Mouse (Mus musculus) CH12.LX (cell line): Measurements from ENCODE around the gene Fmn2. TPM values are rescaled to one million over a fixed set of nuclear protein-coding genes. Genes with fewer than 3 reads are reported as not detected.

Source experiments
- DNase-seq: peaks from one replicate; pipeline ENCODE4 v3.0.0-alpha.2; 2013; ENCODE audit errors: extremely low read depth
- H3K27ac ChIP-seq: 2 replicates; pipeline ENCODE4 v1.5.1; 2012; ENCODE audit warnings: low read depth, mild to moderate bottlenecking, control low read depth, moderate library complexity; ENCODE audit not compliant: insufficient read depth
- H3K27me3 ChIP-seq: replicated peaks from 2 replicates; pipeline ENCODE3; 2012; ENCODE audit warnings: inconsistent platforms
- H3K36me3 ChIP-seq, 2 experiments: replicated peaks in 1 of 2; 2 replicates each; pipeline versions ENCODE3 to v1.6.1; 2012; ENCODE audit warnings: inconsistent platforms in 1 of 2, low read length in 1 of 2, mild to moderate bottlenecking in 1 of 2, mixed read lengths in 1 of 2, moderate library complexity in 1 of 2; ENCODE audit not compliant: control insufficient read depth in 1 of 2, insufficient read depth in 1 of 2
- H3K4me1 ChIP-seq, 2 experiments: 2 replicates each; pipeline ENCODE4 v1.6.1; 2012; ENCODE audit warnings: inconsistent platforms in 1 of 2, moderate library complexity in 1 of 2; ENCODE audit not compliant: insufficient read depth in 2 of 2, control insufficient read depth in 1 of 2
- H3K4me2 ChIP-seq: 2 replicates; pipeline ENCODE4 v1.6.1; 2012; ENCODE audit warnings: low read depth, mild to moderate bottlenecking, control low read depth; ENCODE audit not compliant: poor library complexity, insufficient read depth, severe bottlenecking
- H3K4me3 ChIP-seq, 3 experiments: fragments of 150-350 bp in 1 of 3; sonication (generic) in 1 of 3; replicated peaks in 1 of 3; 2 replicates each; pipeline versions ENCODE3 to v1.5.1; 2011 to 2012; ENCODE audit warnings: low read depth in 2 of 3, low read length in 2 of 3, mild to moderate bottlenecking in 2 of 3, moderate library complexity in 2 of 3, control low read depth in 1 of 3, improper control_type of control experiment in 1 of 3, inconsistent platforms in 1 of 3, mixed read lengths in 1 of 3; ENCODE audit not compliant: poor library complexity in 1 of 3
- H3K79me2 ChIP-seq: replicated peaks from 2 replicates; pipeline ENCODE4 v1.6.1; 2012; ENCODE audit warnings: mild to moderate bottlenecking, moderate library complexity; ENCODE audit not compliant: control insufficient read depth, poor library complexity, insufficient read depth, severe bottlenecking; ENCODE audit errors: extremely low read depth
- H3K9ac ChIP-seq: 2 replicates; pipeline ENCODE4 v1.6.1; 2012; ENCODE audit warnings: low read depth, mild to moderate bottlenecking, control low read depth, moderate library complexity; ENCODE audit not compliant: insufficient read depth
- H3K9me3 ChIP-seq: replicated peaks from 2 replicates; pipeline ENCODE3; 2012; ENCODE audit warnings: low read length, inconsistent platforms, mixed read lengths
- CHD1 ChIP-seq: IDR thresholded peaks from 2 replicates; pipeline ENCODE4 v1.6.1; 2012; ENCODE audit warnings: low read depth, low read length, improper control_type of control experiment, inconsistent platforms
- CTCF ChIP-seq, 2 experiments: IDR thresholded peaks in 1 of 2; conservative IDR thresholded peaks in 1 of 2; 2 replicates each; pipeline ENCODE4 v1.5.1; 2011 to 2012; ENCODE audit warnings: low read depth in 2 of 2, low read length in 2 of 2, improper control_type of control experiment in 1 of 2, inconsistent platforms in 1 of 2, mild to moderate bottlenecking in 1 of 2, moderate library complexity in 1 of 2
- E2F4 ChIP-seq: IDR thresholded peaks from 2 replicates; pipeline ENCODE4 v1.6.1; 2011; ENCODE audit warnings: low read depth, low read length, improper control_type of control experiment; ENCODE audit not compliant: insufficient replicate concordance
- EP300 ChIP-seq: IDR thresholded peaks from 2 replicates; pipeline ENCODE4 v1.6.1; 2011; ENCODE audit warnings: low read length, improper control_type of control experiment
- ETS1 ChIP-seq: conservative IDR thresholded peaks from 2 replicates; pipeline ENCODE4 v1.6.1; 2012; ENCODE audit warnings: low read depth, mild to moderate bottlenecking, inconsistent platforms, low read length, improper control_type of control experiment, moderate library complexity
- GABPA ChIP-seq: IDR thresholded peaks from 2 replicates; pipeline ENCODE4 v1.6.1; 2012; ENCODE audit warnings: low read depth, low read length, improper control_type of control experiment, inconsistent platforms; ENCODE audit not compliant: insufficient replicate concordance
- JUN ChIP-seq: IDR thresholded peaks from 2 replicates; pipeline ENCODE4 v1.6.1; 2011; ENCODE audit warnings: low read depth, mild to moderate bottlenecking, low read length, improper control_type of control experiment, moderate library complexity; ENCODE audit not compliant: insufficient read depth
- MAFK ChIP-seq: IDR thresholded peaks from 2 replicates; pipeline ENCODE4 v1.6.1; 2011; ENCODE audit warnings: low read length, improper control_type of control experiment; ENCODE audit not compliant: insufficient replicate concordance
- MAZ ChIP-seq: IDR thresholded peaks from 2 replicates; pipeline ENCODE4 v1.6.1; 2012; ENCODE audit warnings: low read depth, mild to moderate bottlenecking, inconsistent platforms, low read length, improper control_type of control experiment, moderate library complexity
- MEF2A ChIP-seq: IDR thresholded peaks from 2 replicates; pipeline ENCODE4 v1.6.1; 2014; ENCODE audit warnings: low read depth, mild to moderate bottlenecking, inconsistent platforms, low read length, improper control_type of control experiment, borderline replicate concordance
- MXI1 ChIP-seq: IDR thresholded peaks from 2 replicates; pipeline ENCODE4 v1.6.1; 2011; ENCODE audit warnings: mild to moderate bottlenecking, low read depth, low read length, improper control_type of control experiment
- NRF1 ChIP-seq: IDR thresholded peaks from 2 replicates; pipeline ENCODE4 v1.6.1; 2014; ENCODE audit warnings: low read depth, mild to moderate bottlenecking, inconsistent platforms, low read length, improper control_type of control experiment, moderate library complexity
- POLR2AphosphoS2 ChIP-seq: IDR thresholded peaks from 2 replicates; pipeline ENCODE4 v1.6.1; 2011; ENCODE audit warnings: low read depth, low read length, improper control_type of control experiment
- RAD21 ChIP-seq: IDR thresholded peaks from 2 replicates; pipeline ENCODE4 v1.6.1; 2011; ENCODE audit warnings: low read depth, mild to moderate bottlenecking, low read length, improper control_type of control experiment, moderate library complexity
- RCOR1 ChIP-seq: conservative IDR thresholded peaks from 2 replicates; pipeline ENCODE4 v1.6.1; 2012; ENCODE audit warnings: low read depth, mild to moderate bottlenecking, inconsistent platforms, low read length, improper control_type of control experiment
- SIN3A ChIP-seq: IDR thresholded peaks from 2 replicates; pipeline ENCODE4 v1.6.1; 2012; ENCODE audit warnings: low read length, improper control_type of control experiment, inconsistent platforms
- SMC3 ChIP-seq: IDR thresholded peaks from 2 replicates; pipeline ENCODE4 v1.6.1; 2011; ENCODE audit warnings: low read depth, low read length, improper control_type of control experiment
- TBP ChIP-seq: conservative IDR thresholded peaks from 2 replicates; pipeline ENCODE4 v1.6.1; 2011; ENCODE audit warnings: low read depth, low read length, improper control_type of control experiment
- TCF12 ChIP-seq: IDR thresholded peaks from 2 replicates; pipeline ENCODE4 v1.6.1; 2014; ENCODE audit warnings: low read depth, mild to moderate bottlenecking, inconsistent platforms, low read length, improper control_type of control experiment
- USF1 ChIP-seq: IDR thresholded peaks from 2 replicates; pipeline ENCODE4 v1.6.1; 2014; ENCODE audit warnings: low read depth, mild to moderate bottlenecking, inconsistent platforms, low read length, improper control_type of control experiment
- USF2 ChIP-seq: conservative IDR thresholded peaks from 2 replicates; pipeline ENCODE4 v1.6.1; 2011; ENCODE audit warnings: low read depth, low read length, improper control_type of control experiment
- ZMIZ1 ChIP-seq: IDR thresholded peaks from 2 replicates; pipeline ENCODE4 v1.6.1; 2012; ENCODE audit warnings: low read depth, mild to moderate bottlenecking, inconsistent platforms, low read length, improper control_type of control experiment
- ZNF384 ChIP-seq: IDR thresholded peaks from 2 replicates; pipeline ENCODE4 v1.6.1; 2012; ENCODE audit warnings: low read depth, low read length, improper control_type of control experiment, inconsistent platforms
- dilution Hi-C: fragments of 300-500 bp; cut with MboI; formaldehyde crosslinking; loops from 2 replicates; pipeline ENCODE4 v1.14.3; 2020; ENCODE audit warnings: low sequenced_read_pairs; ENCODE audit not compliant: extremely low pct_unique_long_range_greater_than_20kb, extremely low pct_ligation_motif_present
- in situ Hi-C: fragments of 300-500 bp; cut with MboI; formaldehyde crosslinking; loops from 3 replicates; pipeline ENCODE4 v1.14.3; 2019; ENCODE audit warnings: low sequenced_read_pairs, low pct_ligation_motif_present, low pct_unique_long_range_greater_than_20kb, mixed read lengths
- polyA plus RNA-seq: library from polyadenylated mRNA; unstranded; fragments of >175 nt; gene quantifications from 2 replicates; pipeline ENCODE4 v1.2.1, GENCODE M21; 2012; ENCODE audit warnings: low read depth; ENCODE audit not compliant: insufficient read length
- total RNA-seq, 2 experiments: library from RNA; depleted of rRNA; stranded (reverse); fragments of 300-350 nt in 1 of 2; fragments of >200 nt in 1 of 2; gene quantifications; 2 replicates each; pipeline ENCODE4 v1.2.3; 2012 to 2014

The Fmn2 gene
- total and polyA plus RNA-seq, 3 experiments, result 0.25 to 1.6 (median 0.51) TPM

- TF ChIP-seq RAD21, result peak; percentile 77
- TF ChIP-seq SMC3, result peak; percentile 55
- TF ChIP-seq TBP, result no peak
- peak; percentile 79 to 90 for TF ChIP-seq CTCF (conservative IDR thresholded peaks at IDR 0.05 in 1 of 2, IDR thresholded peaks at IDR 0.05 in 1 of 2; ENCODE audit: low read depth in 2 of 2, low read length in 2 of 2)
- TF ChIP-seq, all 38 proteins: peak for 3
- Histone ChIP-seq H3K4me1 (no peaks in the 10 kb centered on the region), H3K9ac (no peak overlapping the region), H3K27me3 (no peaks in the 10 kb centered on the region), H3K9me3 (no peaks in the 10 kb centered on the region), H3K36me3 (no peaks in the 10 kb centered on the region), H3K27ac (no peak overlapping the region), H3K4me3 (no peak overlapping the region), H3K4me2 (no peak overlapping the region), H3K79me2 (no peaks in the 10 kb centered on the region)
- peak; percentile 58 for DNase-seq
- dilution Hi-C loops, result no loop called here
- in situ Hi-C loops, result no loop called here
Observed at GRCm38 (mm10) chr1:174594989-174595388, 93.4 kb downstream of the Fmn2 start.

GRCm38 (mm10) chr1:174597495-174597894 is 95.9 kb downstream of the Fmn2 start:
- in situ Hi-C loops (no loop called here), dilution Hi-C loops (no loop called here)
- Histone ChIP-seq H3K4me3 (no peak overlapping the region), H3K9me3 (no peaks in the 10 kb centered on the region), H3K9ac (no peak overlapping the region), H3K4me1 (no peaks in the 10 kb centered on the region), H3K27me3 (no peaks in the 10 kb centered on the region), H3K27ac (no peak overlapping the region), H3K79me2 (no peaks in the 10 kb centered on the region), H3K4me2 (no peak overlapping the region), H3K36me3 (no peaks in the 10 kb centered on the region)
- DNase-seq, result no peak
- TF ChIP-seq CHD1 (no peak), USF1 (no peak), MXI1 (no peak), GABPA (no peak), NRF1 (no peak), ZNF384 (no peak), MAZ (no peak), MEF2A (no peak)

- dilution Hi-C loops (no loop called here), in situ Hi-C loops (no loop called here)
- no peak overlapping the region for H3K4me2 ChIP-seq
- H3K9me3 ChIP-seq, result no peaks in the 10 kb centered on the region
- H3K4me3 ChIP-seq, result no peak overlapping the region
- H3K9ac ChIP-seq, result no peak overlapping the region
- H3K4me1 ChIP-seq, result no peaks in the 10 kb centered on the region
- no peaks in the 10 kb centered on the region for H3K79me2 ChIP-seq
- no peaks in the 10 kb centered on the region for H3K36me3 ChIP-seq
- H3K27ac ChIP-seq, result no peak overlapping the region
- TF ChIP-seq MXI1 (no peak), EP300 (no peak), ZMIZ1 (no peak), MAFK (no peak), GABPA (no peak), MAZ (no peak), NRF1 (no peak), RAD21 (no peak), USF2 (no peak), SIN3A (no peak), ETS1 (no peak), POLR2AphosphoS2 (no peak), RCOR1 (no peak), TCF12 (no peak), E2F4 (no peak), JUN (no peak)
- H3K27me3 ChIP-seq, result no peaks in the 10 kb centered on the region
- DNase-seq, result no peak
Observed at GRCm38 (mm10) chr1:174598226-174598625, 96.6 kb downstream of the Fmn2 start.
